Mouse (Mus musculus) stomach, postnatal 0 days (tissue): ENCODE data around the gene Smc5.

Experiments
- CTCF ChIP-seq: IDR thresholded peaks from 2 replicates; pipeline ENCODE4 v1.5.1; 2016; ENCODE audit warnings: antibody characterized with exemption, low read depth, mild to moderate bottlenecking, moderate library complexity
- EP300 ChIP-seq: optimal IDR thresholded peaks from 2 replicates; pipeline ENCODE3; 2016; ENCODE audit warnings: antibody characterized with exemption

DNA sequence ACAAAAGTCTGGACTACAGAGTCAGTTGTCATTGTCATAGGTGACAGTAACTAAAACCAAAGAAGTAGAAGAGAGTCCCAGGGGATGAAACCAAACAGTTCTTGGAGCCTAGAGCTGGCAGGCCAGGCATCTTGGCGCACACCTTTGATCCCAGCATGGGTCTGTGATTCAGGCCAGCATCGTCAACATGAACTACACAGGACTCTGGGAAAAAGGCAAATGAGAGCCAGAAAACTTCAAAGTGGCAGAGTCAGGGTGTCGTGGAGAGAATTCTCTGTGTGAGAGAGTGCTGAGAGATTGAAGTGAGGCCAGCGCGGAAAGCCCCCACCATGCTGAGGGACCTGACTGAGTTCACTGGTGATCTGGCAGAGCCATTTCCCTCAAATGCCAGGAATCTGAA lies 103.2 kb downstream of the Smc5 start:
- TF ChIP-seq CTCF: no peak
- TF ChIP-seq EP300: no peak
